Mouse (Mus musculus) heart, embryonic 10.5 days (tissue): ENCODE measurements around the gene Cxcr4. TPM values are rescaled to one million over a fixed set of nuclear protein-coding genes. Genes with fewer than 3 reads are reported as not detected.

Experiments used
- DNase-seq: peaks from one replicate; pipeline ENCODE4 v3.0.0-alpha.2; 2017; ENCODE audit warnings: low spot score
- H3K27ac ChIP-seq: fragments of 300-500 bp; sonication (generic); 2 replicates; pipeline ENCODE4 v1.5.1; 2016; ENCODE audit warnings: mild to moderate bottlenecking
- H3K27me3 ChIP-seq: fragments of 300-500 bp; sonication (generic); 2 replicates; pipeline ENCODE4 v1.6.1; 2016; ENCODE audit warnings: mild to moderate bottlenecking; ENCODE audit not compliant: poor library complexity, insufficient read depth, severe bottlenecking
- H3K36me3 ChIP-seq: fragments of 300-500 bp; sonication (generic); 2 replicates; pipeline ENCODE4 v1.6.1; 2016; ENCODE audit warnings: mild to moderate bottlenecking, moderate library complexity
- H3K4me1 ChIP-seq: fragments of 300-500 bp; sonication (generic); 2 replicates; pipeline ENCODE4 v1.6.1; 2016; ENCODE audit warnings: mild to moderate bottlenecking
- H3K4me3 ChIP-seq: fragments of 300-500 bp; sonication (generic); 2 replicates; pipeline ENCODE4 v1.5.1; 2016; ENCODE audit warnings: mild to moderate bottlenecking, moderate library complexity
- H3K9me3 ChIP-seq: fragments of 300-500 bp; sonication (generic); 2 replicates; pipeline ENCODE4 v1.6.1; 2016; ENCODE audit warnings: mild to moderate bottlenecking, moderate library complexity
- WGBS: fragments of 180-500 bp; shearing (Covaris S2); methylation state at CpG from one replicate; pipeline ENCODE4 v1.1.7; 2016; 5-methylcytosine and 5-hydroxymethylcytosine counted together
- polyA plus RNA-seq: library from polyadenylated mRNA; unstranded; fragments of >200 nt; fragmentation: Nextera tagmentation; extraction: Ambion mirVana; gene quantifications from 2 replicates; pipeline ENCODE4 v1.2.1, GENCODE M21; 2016

The Cxcr4 gene
- polyA plus RNA-seq, 1 experiment from 2014 or later = 1.7 TPM

GRCm38 (mm10) chr1:128614653-128615458 lies 22.8 kb upstream of the Cxcr4 start:
- DNase-seq = no peak
- H3K4me1 ChIP-seq = no peaks in the 10 kb centered on the region
- H3K36me3 ChIP-seq = no peaks in the 10 kb centered on the region
- no peak overlapping the region for H3K27ac ChIP-seq
- H3K9me3 ChIP-seq = no peaks in the 10 kb centered on the region
- H3K4me3 ChIP-seq = no peak overlapping the region
- WGBS = 75% methylated on average over 7 of the region's 7 CpGs
- no peaks in the 10 kb centered on the region; the same call in 1 of the 2 replicates for H3K27me3 ChIP-seq

GRCm38 (mm10) chr1:128608119-128608518 lies 16.0 kb upstream of the Cxcr4 start:
- Histone ChIP-seq H3K36me3 (no peaks in the 10 kb centered on the region), H3K4me1 (0 out of 2 replicates have a peak, but pooled peaks cover 3% of the 10 kb centered on the region), H3K9me3 (no peaks in the 10 kb centered on the region), H3K27ac (no peak overlapping the region), H3K4me3 (no peak overlapping the region), H3K27me3 (no peaks in the 10 kb centered on the region)
- WGBS = 55% methylated on average over 6 of the region's 6 CpGs
- DNase-seq = no peak

GRCm38 (mm10) chr1:128607423-128607822 lies 15.3 kb upstream of the Cxcr4 start:
- DNase-seq = no peak
- Histone ChIP-seq H3K36me3 (no peaks in the 10 kb centered on the region), H3K4me3 (no peak overlapping the region), H3K9me3 (no peaks in the 10 kb centered on the region), H3K4me1 (0 out of 2 replicates have a peak, but pooled peaks cover 3% of the 10 kb centered on the region), H3K27me3 (no peaks in the 10 kb centered on the region), H3K27ac (no peak overlapping the region)
- WGBS = 63% methylated on average over 3 of the region's 3 CpGs

- 0 out of 2 replicates have a peak, but pooled peaks cover 3% of the 10 kb centered on the region for H3K4me1 ChIP-seq
- 65% methylated on average over 1 of the region's 1 CpGs for WGBS
Observed at GRCm38 (mm10) chr1:128605794-128606193, 13.7 kb upstream of the Cxcr4 start.

GRCm38 (mm10) chr1:128602688-128603385 lies 10.7 kb upstream of the Cxcr4 start:
- WGBS = 78% methylated on average over 8 of the region's 8 CpGs
- no peaks in the 10 kb centered on the region for H3K36me3 ChIP-seq
- H3K4me1 ChIP-seq = no peaks in the 10 kb centered on the region
- no peaks in the 10 kb centered on the region for H3K9me3 ChIP-seq
- H3K27me3 ChIP-seq = no peaks in the 10 kb centered on the region
- no peak overlapping the region for H3K27ac ChIP-seq
- DNase-seq = no peak
- no peak overlapping the region for H3K4me3 ChIP-seq

More at GRCm38 (mm10) chr1:128605794-128606193, 13.7 kb upstream of the Cxcr4 start:
- H3K4me3 ChIP-seq = no peak overlapping the region
- H3K9me3 ChIP-seq = no peaks in the 10 kb centered on the region
- DNase-seq = no peak
- H3K27ac ChIP-seq = no peak overlapping the region
- H3K27me3 ChIP-seq = no peaks in the 10 kb centered on the region
- H3K36me3 ChIP-seq = no peaks in the 10 kb centered on the region

- 74% methylated on average over 5 of the region's 5 CpGs for WGBS
- H3K27me3 ChIP-seq = no peaks in the 10 kb centered on the region
- no peaks in the 10 kb centered on the region for H3K4me1 ChIP-seq
- H3K36me3 ChIP-seq = no peaks in the 10 kb centered on the region
- H3K27ac ChIP-seq = no peak overlapping the region
- DNase-seq = no peak
- H3K4me3 ChIP-seq = no peak overlapping the region
- H3K9me3 ChIP-seq = no peaks in the 10 kb centered on the region
Observed at GRCm38 (mm10) chr1:128602018-128602687, 10.1 kb upstream of the Cxcr4 start.

GRCm38 (mm10) chr1:128601307-128601706 lies 9.2 kb upstream of the Cxcr4 start:
- no peaks in the 10 kb centered on the region for H3K9me3 ChIP-seq
- no peaks in the 10 kb centered on the region for H3K27me3 ChIP-seq
- DNase-seq = no peak
- H3K36me3 ChIP-seq = no peaks in the 10 kb centered on the region
- no peak overlapping the region for H3K4me3 ChIP-seq
- H3K27ac ChIP-seq = no peak overlapping the region
- 71% methylated on average over 5 of the region's 5 CpGs for WGBS
- no peaks in the 10 kb centered on the region for H3K4me1 ChIP-seq

GRCm38 (mm10) chr1:128600549-128600948 lies 8.5 kb upstream of the Cxcr4 start:
- H3K4me1 ChIP-seq = peaks cover 3% of the 10 kb centered on the region
- no peak for DNase-seq
- H3K4me3 ChIP-seq = no peak overlapping the region
- H3K27me3 ChIP-seq = peaks cover under 1% of the 10 kb centered on the region; the same call in 1 of the 2 replicates
- 90% methylated on average over 2 of the region's 2 CpGs for WGBS
- H3K36me3 ChIP-seq = no peaks in the 10 kb centered on the region
- no peaks in the 10 kb centered on the region for H3K9me3 ChIP-seq
- no peak overlapping the region for H3K27ac ChIP-seq

- H3K9me3 ChIP-seq = no peaks in the 10 kb centered on the region
- 76% methylated on average over 15 of the region's 15 CpGs for WGBS
Observed at GRCm38 (mm10) chr1:128597209-128597782, 5.2 kb upstream of the Cxcr4 start.

GRCm38 (mm10) chr1:128595528-128595927 lies 3.4 kb upstream of the Cxcr4 start:
- H3K9me3 ChIP-seq = no peaks in the 10 kb centered on the region
- peaks cover 24% of the 10 kb centered on the region for H3K4me1 ChIP-seq
- DNase-seq = no peak
- H3K27ac ChIP-seq = no peak overlapping the region
- H3K36me3 ChIP-seq = no peaks in the 10 kb centered on the region
- peaks cover 35% of the 10 kb centered on the region for H3K27me3 ChIP-seq
- 12% methylated on average over 6 of the region's 6 CpGs for WGBS
- H3K4me3 ChIP-seq = no peak overlapping the region

More at GRCm38 (mm10) chr1:128597209-128597782, 5.2 kb upstream of the Cxcr4 start:
- Histone ChIP-seq H3K36me3 (no peaks in the 10 kb centered on the region), H3K4me1 (peaks cover 24% of the 10 kb centered on the region), H3K27me3 (peaks cover 26% of the 10 kb centered on the region), H3K27ac (no peak overlapping the region), H3K4me3 (no peak overlapping the region)
- no peak for DNase-seq

GRCm38 (mm10) chr1:128595105-128595420 lies 3.0 kb upstream of the Cxcr4 start:
- Histone ChIP-seq H3K27ac (no peak overlapping the region), H3K9me3 (no peaks in the 10 kb centered on the region), H3K36me3 (no peaks in the 10 kb centered on the region), H3K27me3 (peaks cover 38% of the 10 kb centered on the region), H3K4me3 (no peak overlapping the region), H3K4me1 (peaks cover 24% of the 10 kb centered on the region)
- 26% methylated on average over 3 of the region's 3 CpGs for WGBS
- DNase-seq = no peak

- Histone ChIP-seq H3K27ac (no peak overlapping the region), H3K27me3 (peaks cover 44% of the 10 kb centered on the region), H3K4me3 (no peak overlapping the region), H3K36me3 (no peaks in the 10 kb centered on the region), H3K4me1 (peaks cover 24% of the 10 kb centered on the region), H3K9me3 (no peaks in the 10 kb centered on the region)
- no peak for DNase-seq
- WGBS = 48% methylated on average over 12 of the region's 12 CpGs
Observed at GRCm38 (mm10) chr1:128594353-128595104, 2.4 kb upstream of the Cxcr4 start.
